In the genomic region with DNA sequence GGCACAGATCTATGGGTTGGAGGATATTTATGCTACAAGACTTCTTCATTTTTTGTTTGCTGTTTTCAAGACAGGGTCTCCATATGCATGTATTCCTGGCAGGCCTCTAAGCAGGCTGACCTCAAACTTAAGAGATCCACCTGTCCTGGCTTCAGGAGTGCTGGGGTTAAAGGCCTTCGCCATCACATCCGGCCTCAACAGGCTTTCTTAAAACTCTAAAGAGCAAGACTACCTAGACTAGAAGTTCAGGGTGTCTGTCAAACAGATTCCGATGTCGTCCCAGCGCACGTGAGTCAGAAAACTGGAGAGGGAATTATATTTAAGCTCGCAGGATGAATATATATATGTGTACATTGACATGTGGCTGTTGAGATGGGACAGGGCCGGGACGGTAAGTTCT, we compare ENCODE assay signal across 8 mouse cellular contexts. TPM values are rescaled to one million over a fixed set of nuclear protein-coding genes. Genes with fewer than 3 reads are reported as not detected.
DNase-seq lines count a peak whose midpoint lies in the region; ATAC-seq and TF ChIP-seq lines count a peak whose summit lies in the region.

No protein-coding gene starts in this region.

- DNase-seq in kidney, adult 2 months, result no peak
- no peak for DNase-seq in kidney, adult 8-10 months
- no peak for DNase-seq in embryonic facial prominence, embryonic 11.5 days (ENCODE audit: low spot score)
- DNase-seq in embryo, embryonic 10.5 days (ENCODE audit: low spot score), result no peak
- DNase-seq in layer of hippocampus, postnatal 10 days (ENCODE audit: low spot score in 2 of 2), result no peak

- no peak overlapping the region; the same call in 1 of the 2 replicates for H3K9ac ChIP-seq in embryonic facial prominence, embryonic 11.5 days (replicated peaks; ENCODE audit: low read length)
- H3K9ac ChIP-seq in hindbrain, embryonic 15.5 days, result peak overlapping the region; percentile 91
- peak overlapping the region; percentile 81; the same call in 1 of the 2 replicates for H3K9ac ChIP-seq in midbrain, embryonic 15.5 days

- no peak overlapping the region for H3K27ac ChIP-seq in kidney, adult 2 months (ENCODE audit: insufficient read depth, low read depth, low read length)
- H3K27ac ChIP-seq in embryonic facial prominence, embryonic 11.5 days (replicated peaks; ENCODE audit: low read depth, low read length), result no peak overlapping the region
- H3K27ac ChIP-seq in hindbrain, embryonic 15.5 days (replicated peaks), result peak overlapping the region; percentile 98
- H3K27ac ChIP-seq in midbrain, embryonic 15.5 days, result peak overlapping the region; percentile 99

- ATAC-seq in embryonic facial prominence, embryonic 11.5 days (replicated peaks; ENCODE audit: insufficient number of reproducible peaks, low FRiP score, low TSS enrichment, low read depth), result no peak
- ATAC-seq in hindbrain, embryonic 15.5 days (ENCODE audit: low FRiP score, low read depth), result no peak
- no peak for ATAC-seq in midbrain, embryonic 15.5 days (replicated peaks)
- no peak for ATAC-seq in CD4-positive, CD25-positive, alpha-beta regulatory T cell, adult 4 months

- H3K27me3 ChIP-seq in kidney, adult 2 months (replicated peaks; ENCODE audit: control insufficient read depth, insufficient read depth, low read length), result no peaks in the 10 kb centered on the region
- H3K27me3 ChIP-seq in embryonic facial prominence, embryonic 11.5 days (ENCODE audit: control insufficient read depth, insufficient read depth, low read length), result no peaks in the 10 kb centered on the region
- H3K27me3 ChIP-seq in hindbrain, embryonic 15.5 days, result no peaks in the 10 kb centered on the region
- H3K27me3 ChIP-seq in midbrain, embryonic 15.5 days (replicated peaks), result no peaks in the 10 kb centered on the region

- no peaks in the 10 kb centered on the region for H3K36me3 ChIP-seq in kidney, adult 2 months (ENCODE audit: control insufficient read depth, insufficient read depth, low read length)
- H3K36me3 ChIP-seq in embryonic facial prominence, embryonic 11.5 days (replicated peaks; ENCODE audit: control insufficient read depth, insufficient read depth, low read depth, low read length), result peaks cover 11% of the 10 kb centered on the region
- H3K36me3 ChIP-seq in hindbrain, embryonic 15.5 days, result peaks cover 16% of the 10 kb centered on the region
- H3K36me3 ChIP-seq in midbrain, embryonic 15.5 days (replicated peaks), result peaks cover 8% of the 10 kb centered on the region; the same call in 1 of the 2 replicates

- peaks cover 12% of the 10 kb centered on the region; the same call in 1 of the 2 replicates for H3K4me1 ChIP-seq in kidney, adult 2 months (ENCODE audit: control insufficient read depth, insufficient read depth, low read length)
- peaks cover 19% of the 10 kb centered on the region for H3K4me1 ChIP-seq in embryonic facial prominence, embryonic 11.5 days (ENCODE audit: control insufficient read depth, insufficient read depth, low read length)
- peaks cover 54% of the 10 kb centered on the region for H3K4me1 ChIP-seq in hindbrain, embryonic 15.5 days (replicated peaks)
- H3K4me1 ChIP-seq in midbrain, embryonic 15.5 days, result peaks cover 51% of the 10 kb centered on the region

- no peak for TF ChIP-seq POLR2A in kidney, adult 2 months (IDR thresholded peaks at IDR 0.05; ENCODE audit: low read depth, low read length)

- H3K9me3 ChIP-seq in embryonic facial prominence, embryonic 11.5 days (replicated peaks; ENCODE audit: control insufficient read depth, low read length), result no peaks in the 10 kb centered on the region
- no peaks in the 10 kb centered on the region for H3K9me3 ChIP-seq in hindbrain, embryonic 15.5 days
- H3K9me3 ChIP-seq in midbrain, embryonic 15.5 days, result no peaks in the 10 kb centered on the region

- WGBS in kidney, adult 2 months, result 60% methylated on average over 9 of the region's 9 CpGs
- 68% methylated on average over 9 of the region's 9 CpGs for WGBS in embryonic facial prominence, embryonic 11.5 days
- 67% methylated on average over 9 of the region's 9 CpGs for WGBS in hindbrain, embryonic 15.5 days
- WGBS in midbrain, embryonic 15.5 days, result 58% methylated on average over 9 of the region's 9 CpGs

- no peak for TF ChIP-seq CTCF in kidney, adult 2 months (conservative IDR thresholded peaks at IDR 0.05; ENCODE audit: insufficient read depth, insufficient read length, low read depth, low read length)

- H3K4me3 ChIP-seq in kidney, adult 2 months (ENCODE audit: insufficient read depth, low read depth, low read length), result peak overlapping the region; percentile 89
- H3K4me3 ChIP-seq in embryonic facial prominence, embryonic 11.5 days (ENCODE audit: low read depth, low read length), result peak overlapping the region; percentile 90
- peak overlapping the region; percentile 70 for H3K4me3 ChIP-seq in hindbrain, embryonic 15.5 days
- peak overlapping the region; percentile 75 for H3K4me3 ChIP-seq in midbrain, embryonic 15.5 days

- H3K4me2 ChIP-seq in embryonic facial prominence, embryonic 11.5 days (ENCODE audit: low read depth, low read length), result peak overlapping the region; percentile 81
- H3K4me2 ChIP-seq in hindbrain, embryonic 15.5 days, result peak overlapping the region; percentile 92
- H3K4me2 ChIP-seq in midbrain, embryonic 15.5 days, result peak overlapping the region; percentile 90

RNA-seq across cellular contexts. Expression of a gene that starts 0.8 kb away (rescaled TPM):
- polyA plus RNA-seq in kidney, adult 2 months (2012; rRNA removed), result 30.4 and 36.3 TPM in 2 replicates
- 3.8 and 6.6 TPM in 2 replicates for polyA plus RNA-seq in embryonic facial prominence, embryonic 11.5 days (2014; fragmentation: Nextera tagmentation; extraction: Ambion mirVana)
- polyA plus RNA-seq in hindbrain, embryonic 15.5 days (2015; fragmentation: Nextera tagmentation; extraction: Ambion mirVana), result 22.1 and 24.9 TPM in 2 replicates
- 22.8 and 26.3 TPM in 2 replicates for polyA plus RNA-seq in midbrain, embryonic 15.5 days (2015; fragmentation: Nextera tagmentation; extraction: Ambion mirVana)
- total RNA-seq in layer of hippocampus, postnatal 10 days (2021), result 10 to 100 TPM; 27.8 to 34.2 TPM
- 1 to 10 TPM; 2.2 to 2.3 TPM for polyA plus RNA-seq in CD4-positive, CD25-positive, alpha-beta regulatory T cell, adult 4 months (2017; shearing (Covaris generic))

RNA-seq across cellular contexts. Expression of a gene that starts 4.2 kb away (rescaled TPM):
- 165 and 208 TPM in 2 replicates for polyA plus RNA-seq in kidney, adult 2 months (2012; rRNA removed)
- 43.0 and 46.3 TPM in 2 replicates for polyA plus RNA-seq in embryonic facial prominence, embryonic 11.5 days (2014; fragmentation: Nextera tagmentation; extraction: Ambion mirVana)
- 64.8 and 71.9 TPM in 2 replicates for polyA plus RNA-seq in hindbrain, embryonic 15.5 days (2015; fragmentation: Nextera tagmentation; extraction: Ambion mirVana)
- 65.6 and 74.1 TPM in 2 replicates for polyA plus RNA-seq in midbrain, embryonic 15.5 days (2015; fragmentation: Nextera tagmentation; extraction: Ambion mirVana)
- total RNA-seq in layer of hippocampus, postnatal 10 days (2021), result 10 to 100 TPM; 48.6 to 51.6 TPM
- polyA plus RNA-seq in CD4-positive, CD25-positive, alpha-beta regulatory T cell, adult 4 months (2017; shearing (Covaris generic)), result 10 to 100 TPM; 20.9 to 21.4 TPM

RNA-seq across cellular contexts. Expression of a gene that starts 7.8 kb away (rescaled TPM):
- polyA plus RNA-seq in kidney, adult 2 months (2012; rRNA removed), result 90.4 and 106 TPM in 2 replicates
- 72.1 and 78.3 TPM in 2 replicates for polyA plus RNA-seq in embryonic facial prominence, embryonic 11.5 days (2014; fragmentation: Nextera tagmentation; extraction: Ambion mirVana)
- polyA plus RNA-seq in hindbrain, embryonic 15.5 days (2015; fragmentation: Nextera tagmentation; extraction: Ambion mirVana), result 166 and 176 TPM in 2 replicates
- polyA plus RNA-seq in midbrain, embryonic 15.5 days (2015; fragmentation: Nextera tagmentation; extraction: Ambion mirVana), result 178 and 184 TPM in 2 replicates
- 100 to 1,000 TPM in 1 of 2 experiments, 10 to 100 TPM in 1; 82.8 to 108 TPM for total RNA-seq in layer of hippocampus, postnatal 10 days (2021)
- 10 to 100 TPM; 53.0 to 92.6 TPM for polyA plus RNA-seq in CD4-positive, CD25-positive, alpha-beta regulatory T cell, adult 4 months (2017; shearing (Covaris generic))

RNA-seq across cellular contexts. Expression of a gene that starts 7.9 kb away (rescaled TPM):
- 49.3 and 59.2 TPM in 2 replicates for polyA plus RNA-seq in kidney, adult 2 months (2012; rRNA removed)
- 14.9 and 15.8 TPM in 2 replicates for polyA plus RNA-seq in embryonic facial prominence, embryonic 11.5 days (2014; fragmentation: Nextera tagmentation; extraction: Ambion mirVana)
- polyA plus RNA-seq in hindbrain, embryonic 15.5 days (2015; fragmentation: Nextera tagmentation; extraction: Ambion mirVana), result 57.8 and 61.1 TPM in 2 replicates
- polyA plus RNA-seq in midbrain, embryonic 15.5 days (2015; fragmentation: Nextera tagmentation; extraction: Ambion mirVana), result 64.7 and 65.5 TPM in 2 replicates
- 10 to 100 TPM; 70.1 to 70.2 TPM for total RNA-seq in layer of hippocampus, postnatal 10 days (2021)
- polyA plus RNA-seq in CD4-positive, CD25-positive, alpha-beta regulatory T cell, adult 4 months (2017; shearing (Covaris generic)), result 10 to 100 TPM; 11.2 to 12.5 TPM

RNA-seq across cellular contexts. Expression of a gene that starts 15.6 kb away (rescaled TPM):
- 0.35 and 0.39 TPM in 2 replicates for polyA plus RNA-seq in kidney, adult 2 months (2012; rRNA removed)
- 0.70 and 1.0 TPM in 2 replicates for polyA plus RNA-seq in embryonic facial prominence, embryonic 11.5 days (2014; fragmentation: Nextera tagmentation; extraction: Ambion mirVana)
- polyA plus RNA-seq in hindbrain, embryonic 15.5 days (2015; fragmentation: Nextera tagmentation; extraction: Ambion mirVana), result 4.5 and 5.4 TPM in 2 replicates
- polyA plus RNA-seq in midbrain, embryonic 15.5 days (2015; fragmentation: Nextera tagmentation; extraction: Ambion mirVana), result 3.2 and 4.8 TPM in 2 replicates
- total RNA-seq in layer of hippocampus, postnatal 10 days (2021), result 10 to 100 TPM; 14.5 to 22.0 TPM
- under 1 TPM; 0.15 to 0.42 TPM for polyA plus RNA-seq in CD4-positive, CD25-positive, alpha-beta regulatory T cell, adult 4 months (2017; shearing (Covaris generic))

Comparison
In these comparisons a context has a peak if more than half of its experiments do, and no peak if none do; other contexts are left out.
1. H3K27ac ChIP-seq: peak in hindbrain, embryonic 15.5 days (single experiment) and midbrain, embryonic 15.5 days (single experiment); none in kidney, adult 2 months (single experiment) and embryonic facial prominence, embryonic 11.5 days (single experiment).
2. Peak in every context shown above with its lines, with median percentiles within 50 percentile points of each other: H3K4me3 ChIP-seq and H3K4me2 ChIP-seq.